Mouse (Mus musculus) spleen, adult 2 months (tissue): ENCODE results near the gene Cd164l2.

Experiments
- CTCF ChIP-seq: fragments of 200-500 bp; IDR thresholded peaks from 2 replicates; pipeline ENCODE4 v1.5.1; 2011; ENCODE audit warnings: mild to moderate bottlenecking, inconsistent platforms; ENCODE audit not compliant: insufficient read depth, insufficient read length, insufficient replicate concordance; ENCODE audit errors: extremely low read depth
- POLR2A ChIP-seq: fragments of 200-500 bp; IDR thresholded peaks from 2 replicates; pipeline ENCODE4 v1.6.1; 2011; ENCODE audit warnings: low read depth, low read length, inconsistent platforms

- no peak for TF ChIP-seq CTCF
- TF ChIP-seq POLR2A = no peak
These were observed 8.7 kb downstream of the Cd164l2 start for GRCm38 (mm10) chr4:133220656-133221055.
